Mouse (Mus musculus) adrenal gland, adult 18-20 months (tissue): Measurements from ENCODE around the gene Tgm4. TPM values are rescaled to one million over a fixed set of nuclear protein-coding genes. Genes with fewer than 3 reads are reported as not detected.

Experiments
- DNase-seq, 2 experiments: peaks; one replicate each; pipeline ENCODE4 v3.0.0; 2021 to 2022; ENCODE audit warnings: low spot score in 2 of 2
- long read RNA-seq, 2 experiments: library from polyadenylated mRNA; stranded (forward); transcript quantifications; one replicate each; pipeline ENCODE4 v2.0.0; 2021
- total RNA-seq, 2 experiments: library from RNA; stranded (reverse); gene quantifications; 1 replicate in 1 of 2; 2 replicates in 1 of 2; pipeline ENCODE4 v1.2.3; 2021

Gene Tgm4
- under 1 TPM; 0.48 to 0.86 TPM for total RNA-seq
- long read RNA-seq, experiment 1, result 0 reads
- long read RNA-seq, experiment 2, partial matches to known transcripts, result 0 of 3 reads
- long read RNA-seq, experiment 2, other reads (novel, unspliced or antisense), result 3 of 3 reads

DNA sequence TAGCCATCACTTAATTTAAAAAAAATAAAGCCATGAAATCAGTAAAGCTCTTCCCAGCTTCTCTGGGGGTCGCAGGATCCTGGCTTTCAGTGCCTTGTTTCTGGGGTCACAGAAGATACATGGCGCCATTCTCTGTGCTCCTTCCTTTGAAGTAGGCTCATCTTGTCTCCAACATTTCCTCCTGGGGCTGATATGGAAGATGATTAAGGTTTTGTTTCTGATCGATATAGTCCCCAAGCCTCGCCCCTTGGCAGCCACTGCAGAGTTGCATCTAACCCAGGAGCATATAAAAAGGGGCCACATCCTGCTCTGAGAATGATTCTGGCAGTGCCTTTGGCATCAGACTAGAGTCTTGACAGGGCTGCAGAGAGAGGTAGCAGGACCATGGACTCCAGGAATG is at the start of gene Tgm4:
Gene Tgm4, plus strand, starts transcription at position 301 of the 400 bp plus-strand sequence.
- DNase-seq, result no peak

DNA sequence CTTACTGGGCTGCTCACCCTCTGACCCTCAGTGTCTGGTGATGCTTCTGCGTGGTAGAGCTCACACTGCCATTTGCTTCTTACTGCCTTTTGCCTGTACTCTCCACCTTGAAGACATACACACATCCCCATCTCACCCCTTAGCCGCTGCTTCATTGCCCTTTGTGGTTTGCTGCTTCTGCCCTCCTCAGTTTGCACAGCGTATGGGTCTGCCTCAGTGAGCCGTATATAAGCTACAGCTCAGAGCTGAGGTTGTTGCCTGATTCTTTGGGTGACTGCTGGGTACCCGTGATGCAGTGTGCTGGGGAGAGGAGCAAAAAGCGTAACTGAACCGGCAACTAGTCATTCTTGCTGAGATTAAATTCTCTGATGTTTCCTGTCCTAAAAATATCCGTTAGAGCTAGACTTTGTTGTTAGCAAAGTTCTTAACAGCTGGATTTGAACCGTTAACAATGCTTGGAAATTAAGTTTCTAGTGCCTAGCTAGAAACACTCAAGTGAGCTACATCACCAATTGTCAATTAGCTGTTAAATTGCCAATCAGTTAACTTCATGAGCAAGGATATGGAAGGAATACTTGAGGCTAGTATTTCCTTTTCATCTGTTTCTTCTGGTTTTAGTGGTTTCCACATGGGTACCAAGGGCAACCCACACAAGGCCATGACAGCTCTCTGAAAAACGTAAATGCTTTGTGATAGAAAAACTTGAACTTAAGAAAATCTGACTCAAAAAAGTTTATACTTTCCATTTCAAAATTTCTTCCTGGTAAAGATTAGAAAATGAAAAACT is 35.9 kb upstream of the Tgm4 start:
- DNase-seq, result no peak

DNA sequence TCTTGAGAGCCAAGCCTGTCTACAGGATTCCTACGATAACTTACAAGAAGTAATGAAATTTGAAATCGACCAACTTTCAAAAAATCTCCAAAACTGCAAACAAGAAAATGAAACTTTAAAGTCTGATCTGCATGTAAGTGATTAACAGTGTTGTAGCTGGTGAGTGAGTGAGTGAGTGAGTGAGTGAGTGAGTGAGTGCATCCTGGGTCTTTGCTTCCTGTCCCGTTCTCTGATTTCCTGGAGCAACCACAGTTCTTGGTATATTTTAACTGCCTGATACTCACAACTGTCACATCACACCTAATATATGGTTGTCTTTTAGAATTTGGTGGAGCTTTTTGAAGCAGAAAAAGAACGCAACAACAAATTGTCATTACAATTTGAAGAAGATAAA is 35.3 kb upstream of the Tgm4 start:
- DNase-seq, result no peak

DNA sequence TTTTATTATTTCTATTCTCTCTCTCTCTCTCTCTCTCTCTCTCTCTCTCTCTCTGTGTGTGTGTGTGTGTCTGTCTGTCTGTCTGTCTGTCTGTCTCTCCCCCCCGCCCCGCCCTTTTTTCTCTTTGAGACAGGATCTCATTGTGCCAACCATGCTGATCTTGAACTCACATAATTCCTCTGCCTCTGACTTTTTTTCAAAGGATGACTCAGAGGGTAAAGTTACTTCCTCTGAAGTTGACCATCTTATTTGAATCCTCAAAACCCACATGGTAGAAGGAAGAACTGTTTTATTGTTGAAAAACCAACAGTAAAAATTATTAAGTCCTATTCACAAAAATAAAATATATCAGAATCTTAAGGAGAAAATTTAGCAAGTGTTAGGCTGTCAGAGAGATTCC is 29.8 kb upstream of the Tgm4 start:
- DNase-seq, result no peak

DNA sequence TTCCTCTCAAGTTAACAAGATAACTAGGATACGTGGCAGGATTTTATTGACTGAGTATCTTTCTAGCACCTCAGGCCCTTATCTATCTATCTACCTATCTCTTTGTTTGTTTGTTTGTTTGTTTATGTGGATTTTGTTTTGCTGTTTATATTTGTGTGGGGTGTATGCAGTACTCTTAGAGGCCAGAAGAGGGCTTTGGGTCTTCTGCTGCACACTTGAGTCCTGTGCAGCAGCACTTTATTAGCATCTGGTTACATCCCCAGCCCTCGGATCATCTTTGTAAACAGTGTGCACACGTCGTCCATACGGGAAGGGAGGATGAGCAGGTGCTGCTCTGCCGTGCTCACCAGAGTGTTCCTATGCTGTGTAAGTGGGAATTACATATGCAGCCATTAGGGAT is 28.5 kb upstream of the Tgm4 start:
- no peak for DNase-seq

DNA sequence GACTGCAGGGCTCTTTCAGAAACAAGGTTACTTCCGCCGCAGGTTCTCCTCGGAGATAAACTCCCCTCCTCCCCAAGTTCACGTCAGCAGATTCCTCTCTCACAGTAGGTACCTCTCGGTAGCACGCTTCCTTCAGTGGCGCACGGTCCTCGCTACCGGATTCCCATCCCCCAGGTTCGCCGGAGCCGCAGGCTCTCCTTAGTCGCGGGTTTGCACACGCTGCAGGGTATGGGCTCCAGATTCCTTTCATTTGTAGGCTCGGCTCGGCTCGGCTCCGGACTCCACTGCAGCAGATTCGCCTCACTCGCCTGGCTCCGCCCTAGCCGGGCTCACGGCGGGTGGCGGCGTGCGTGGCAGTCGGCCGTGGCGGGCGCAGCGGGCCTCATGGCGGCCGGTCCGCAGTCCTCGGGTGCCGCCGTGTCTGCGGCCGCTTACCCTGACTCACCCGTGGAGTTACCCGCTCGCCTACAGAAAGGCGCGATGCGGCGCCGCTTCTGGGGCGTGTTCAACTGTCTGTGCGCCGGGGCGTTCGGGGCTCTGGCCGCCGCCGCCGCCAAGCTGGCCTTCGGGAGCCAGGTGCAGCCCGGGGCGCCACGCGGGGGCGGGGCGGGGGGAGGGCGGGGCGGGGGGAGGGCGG is 13.4 kb upstream of the Tgm4 start, which contains the start of gene Tmem42:
Gene Tmem42, plus strand, starts transcription at position 332 of the 637 bp plus-strand sequence.
- peak; percentile 73 to 86 for DNase-seq

DNA sequence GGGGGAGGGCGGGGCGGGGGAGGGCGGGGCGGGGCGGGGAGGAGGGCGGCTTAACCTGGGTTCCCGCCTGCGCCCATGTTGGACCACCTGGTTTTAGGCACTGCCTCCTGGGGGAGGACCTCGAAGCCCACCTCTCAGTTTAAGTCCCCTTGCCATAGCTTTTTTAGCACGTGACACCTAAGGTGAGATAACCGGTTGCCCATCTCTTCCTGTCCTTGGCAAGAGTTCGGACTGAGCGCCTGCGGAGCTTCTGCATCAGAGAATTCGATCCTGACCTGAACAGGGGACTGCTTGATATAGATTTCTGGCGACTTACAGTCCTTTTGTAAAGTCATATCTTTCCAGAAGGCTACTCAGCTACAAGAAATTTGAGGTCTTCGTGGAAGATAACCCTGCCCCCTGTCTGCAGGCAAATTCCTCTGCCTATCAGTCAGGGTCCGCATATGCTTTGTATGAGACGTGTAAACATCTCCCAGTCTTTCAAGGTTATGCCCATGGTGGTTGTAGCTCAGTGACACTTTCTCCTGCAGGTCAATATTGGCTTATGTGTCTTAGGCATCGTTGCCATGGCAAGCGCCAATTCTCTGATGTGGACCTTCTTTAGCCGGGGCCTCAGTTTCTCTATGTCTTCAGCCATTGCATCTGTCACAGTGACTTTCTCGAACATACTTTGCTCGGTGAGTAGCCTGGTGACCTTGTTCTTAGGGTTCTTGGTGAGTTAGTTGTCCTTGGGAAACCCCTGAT is 12.7 kb upstream of the Tgm4 start:
- DNase-seq, result no peak

DNA sequence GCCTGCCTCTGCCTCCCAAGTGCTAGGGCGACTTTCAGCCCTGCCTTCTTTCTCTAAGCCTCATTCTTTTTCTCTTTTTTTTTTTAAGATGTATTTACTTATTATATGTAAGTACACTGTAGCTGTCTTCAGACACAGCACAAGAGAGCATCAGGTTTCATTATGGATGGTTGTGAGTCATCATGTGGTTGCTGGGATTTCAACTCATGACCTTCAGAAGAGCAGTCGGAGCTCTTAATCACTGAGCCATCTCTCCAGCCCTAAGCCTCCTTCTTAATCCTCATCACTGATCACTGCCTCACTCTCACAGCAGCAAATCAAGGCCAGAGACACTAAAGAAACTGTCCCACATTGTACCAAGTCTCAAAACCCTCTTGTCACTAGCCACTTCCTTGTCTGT is 10.3 kb upstream of the Tgm4 start:
- no peak for DNase-seq

DNA sequence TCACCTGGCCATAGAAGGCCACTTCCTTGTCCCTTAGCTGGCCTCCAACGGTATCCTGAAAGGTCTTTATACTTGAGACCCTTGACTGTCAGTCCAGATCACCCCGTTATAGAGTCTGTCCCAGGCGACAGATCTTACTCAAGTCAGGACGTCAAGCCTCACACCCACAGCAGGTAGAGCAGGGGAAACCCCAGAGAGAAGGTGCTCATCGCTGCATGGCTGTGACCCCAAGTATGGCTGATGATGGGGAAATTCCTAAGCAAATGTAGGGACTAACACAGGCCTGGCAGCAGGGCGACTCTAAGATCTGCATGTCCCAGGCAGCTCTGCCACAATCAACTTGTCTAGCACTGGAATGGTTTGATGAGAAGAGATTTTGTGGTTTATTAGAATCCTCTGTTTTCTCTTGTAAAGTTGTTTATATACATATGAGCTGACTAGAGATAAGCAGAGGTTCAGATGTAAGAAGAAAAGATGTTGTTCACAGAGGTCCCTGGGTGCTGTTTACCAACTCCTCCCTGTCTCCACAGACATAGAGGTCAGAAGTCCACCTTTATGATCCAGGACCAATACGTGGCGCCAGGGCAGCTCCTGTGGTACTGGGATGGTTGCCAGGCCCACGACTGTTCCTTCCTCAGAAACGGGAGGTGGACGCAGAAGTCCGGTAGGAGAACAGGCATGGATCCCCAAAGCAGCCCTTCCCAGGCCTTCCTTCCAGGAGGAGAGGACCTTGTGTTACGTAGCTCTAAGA is 2.9 kb upstream of the Tgm4 start:
- DNase-seq, result no peak

DNA sequence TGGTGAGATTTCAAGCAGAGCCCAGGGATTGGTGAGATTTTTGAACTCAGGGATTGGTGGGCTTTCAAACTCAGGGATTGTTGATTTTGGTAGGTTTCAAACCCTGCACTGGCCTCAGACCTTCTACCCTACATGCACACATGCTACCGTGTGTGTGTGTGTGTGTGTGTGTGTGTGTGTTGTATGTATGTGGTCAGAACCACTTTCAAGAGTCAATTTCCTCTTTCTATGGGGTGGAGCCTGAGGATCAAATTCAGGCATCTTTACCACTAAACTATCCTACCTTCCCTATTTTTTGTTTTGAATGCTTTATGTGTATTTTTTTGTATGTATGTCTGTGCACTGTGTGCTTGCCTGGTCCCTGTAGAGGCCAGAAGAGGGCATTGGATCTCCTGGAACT is 13.1 kb downstream of the Tgm4 start:
- DNase-seq, result no peak

DNA sequence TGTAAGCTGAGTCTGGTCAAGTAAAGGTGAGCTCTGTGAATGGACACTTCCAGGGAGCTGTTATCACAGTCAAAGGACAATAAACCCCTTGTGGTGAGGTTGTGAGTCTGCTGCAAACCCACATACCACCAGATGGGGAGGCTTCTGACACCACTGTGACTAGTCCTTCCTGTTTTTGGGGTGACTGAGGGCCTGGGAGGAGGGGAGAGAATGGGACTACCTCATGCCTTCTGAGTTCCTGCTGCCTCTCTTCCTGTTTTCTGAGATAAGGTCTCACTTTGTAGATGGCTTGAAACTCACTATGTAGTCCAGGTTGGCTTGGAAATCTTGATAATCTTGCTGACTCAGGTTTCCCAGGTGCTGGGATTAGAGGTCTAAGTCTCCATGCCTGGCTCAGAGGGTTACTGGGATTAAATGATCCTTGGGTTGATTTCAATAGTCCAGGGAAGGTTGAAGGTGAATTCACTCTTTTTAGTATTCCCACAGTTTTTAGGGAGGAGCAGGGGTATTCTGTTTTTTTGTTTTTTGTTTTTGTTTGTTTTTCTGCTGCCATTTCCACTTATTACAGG is 24.3 kb downstream of the Tgm4 start:
- no peak for DNase-seq

DNA sequence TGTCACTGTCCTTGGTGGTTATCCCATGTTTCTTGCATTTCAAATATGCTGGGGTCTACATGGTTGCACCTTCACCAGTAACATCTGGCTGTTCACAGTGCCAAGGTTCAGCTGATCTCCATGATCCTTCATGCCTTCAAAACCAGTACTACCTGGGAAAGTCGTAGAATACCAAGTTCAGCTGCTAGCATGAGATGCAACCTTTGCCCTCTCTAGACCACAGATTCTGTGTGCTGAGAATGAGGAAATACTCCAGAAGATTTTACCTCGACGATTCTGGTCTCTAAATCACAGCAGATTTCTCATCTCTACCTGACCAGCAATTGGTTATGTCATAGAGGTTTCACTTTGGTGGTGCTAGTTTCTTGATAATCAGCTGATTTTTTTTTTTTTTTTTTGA is 25.6 kb downstream of the Tgm4 start:
- DNase-seq, result no peak

DNA sequence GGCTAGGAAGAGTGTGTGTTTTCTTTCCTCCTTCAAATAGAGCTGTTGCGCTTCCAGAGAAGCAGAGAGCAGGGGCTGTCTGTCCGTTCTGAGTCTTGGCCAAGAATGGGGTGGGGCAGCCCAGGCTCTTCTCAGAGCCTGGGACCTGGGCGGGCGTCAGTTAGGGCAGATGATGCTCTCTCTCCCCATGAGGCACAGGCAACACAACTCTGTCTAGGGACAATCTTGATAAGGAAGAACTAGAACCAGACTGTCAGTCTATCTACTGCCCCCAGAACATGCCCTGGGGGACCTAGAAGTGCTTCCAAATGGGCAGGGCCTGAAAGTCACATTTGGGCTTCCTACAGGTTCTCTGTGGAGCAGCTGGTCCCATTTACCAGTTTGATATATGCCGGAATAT is 44.6 kb downstream of the Tgm4 start:
- no peak for DNase-seq

DNA sequence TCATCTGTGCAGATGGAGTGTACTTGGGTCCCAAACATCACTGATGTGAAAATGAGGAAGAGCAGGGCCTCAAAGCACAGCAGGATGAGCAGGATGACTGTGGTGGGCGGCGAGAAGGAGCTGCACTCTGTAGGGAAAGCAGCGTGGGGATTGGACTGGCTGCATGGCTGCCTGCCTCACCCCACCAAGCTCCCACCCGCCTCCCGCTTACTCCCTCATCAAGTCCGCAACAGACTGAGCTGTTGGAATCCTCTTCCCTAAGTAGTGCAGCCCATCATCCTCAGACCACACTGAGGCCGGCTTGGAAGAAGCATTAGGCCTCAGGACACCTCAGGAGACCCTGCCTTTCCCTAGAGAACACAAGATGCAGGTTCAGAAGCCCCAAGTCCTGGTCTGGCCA is 45.8 kb downstream of the Tgm4 start:
- DNase-seq, result no peak

DNA sequence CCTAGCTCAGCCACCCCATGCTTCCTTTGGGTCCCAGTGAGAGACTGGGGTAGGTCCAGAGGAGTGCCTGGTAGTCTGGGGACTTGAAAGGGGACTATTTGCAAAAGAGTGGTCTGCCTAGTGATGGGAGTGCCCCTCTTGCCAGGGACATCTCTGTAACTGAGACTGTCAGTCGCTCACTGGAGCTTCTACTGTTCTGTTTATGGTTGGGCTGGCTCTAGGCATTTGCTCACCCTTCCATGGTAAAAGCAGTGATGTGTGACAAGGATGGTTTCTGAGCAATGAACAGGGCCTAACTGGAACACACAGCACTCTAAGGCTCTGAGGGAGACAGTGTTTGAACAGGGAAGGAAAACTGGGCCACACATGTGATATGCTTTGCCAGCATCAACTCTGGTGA is 46.3 kb downstream of the Tgm4 start:
- no peak for DNase-seq

DNA sequence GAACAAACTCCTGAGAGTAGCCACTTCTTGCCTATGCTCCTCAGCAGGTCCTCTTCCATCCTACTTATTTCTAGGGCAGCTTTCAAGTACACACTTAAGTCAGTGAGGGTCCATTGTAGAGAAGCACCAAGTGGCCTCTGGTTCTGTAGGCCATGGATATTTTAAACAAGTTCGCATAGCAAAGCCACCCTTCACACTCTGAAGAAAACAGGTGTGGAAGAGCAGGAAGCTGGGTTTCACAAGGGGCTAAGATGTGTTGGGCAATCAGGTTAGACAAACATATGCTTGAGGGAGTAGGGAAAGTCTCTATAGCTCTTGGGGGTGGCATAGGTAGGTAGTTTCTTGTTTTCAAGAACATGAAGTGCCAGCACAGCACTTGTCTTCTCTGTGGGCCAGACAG is 50.8 kb downstream of the Tgm4 start:
- no peak for DNase-seq

DNA sequence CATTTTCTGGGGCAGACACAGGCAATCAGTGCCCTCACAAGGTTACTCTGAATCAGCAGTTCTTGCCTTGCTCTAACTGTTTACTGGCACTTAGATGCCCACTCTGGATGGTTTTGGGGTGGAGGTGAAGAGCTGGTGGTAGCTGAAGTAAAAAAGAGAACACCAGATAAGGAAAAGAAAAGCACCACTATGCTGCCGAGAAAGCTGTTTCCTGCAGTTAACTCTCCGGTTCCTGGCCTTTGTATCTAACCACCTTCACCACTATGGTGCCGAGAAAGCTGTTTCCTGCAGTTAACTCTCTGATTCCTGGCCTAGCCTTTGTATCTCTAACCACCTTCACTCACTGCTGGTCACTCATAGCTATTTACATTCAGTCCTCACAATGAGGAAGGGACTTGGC is 53.0 kb downstream of the Tgm4 start:
- DNase-seq, result no peak

DNA sequence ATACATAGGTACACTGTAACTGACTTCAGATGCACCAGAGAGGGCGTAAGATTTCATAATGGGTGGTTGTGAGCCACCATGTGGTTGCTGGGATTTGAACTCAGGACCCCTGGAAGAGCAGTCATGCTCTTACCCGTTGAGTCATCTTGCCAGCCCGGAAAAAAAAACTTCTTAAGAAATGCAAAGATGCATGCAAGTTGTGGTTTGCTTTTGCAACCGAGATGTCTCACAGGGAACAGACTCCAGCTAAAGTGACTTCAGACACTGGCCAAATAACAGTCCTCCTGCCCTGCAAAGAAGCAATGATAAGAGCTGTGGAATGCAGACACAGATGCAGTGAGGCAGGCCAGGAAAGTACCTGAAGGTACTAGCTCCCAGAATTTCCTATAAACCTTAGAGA is 56.3 kb downstream of the Tgm4 start:
- no peak for DNase-seq

DNA sequence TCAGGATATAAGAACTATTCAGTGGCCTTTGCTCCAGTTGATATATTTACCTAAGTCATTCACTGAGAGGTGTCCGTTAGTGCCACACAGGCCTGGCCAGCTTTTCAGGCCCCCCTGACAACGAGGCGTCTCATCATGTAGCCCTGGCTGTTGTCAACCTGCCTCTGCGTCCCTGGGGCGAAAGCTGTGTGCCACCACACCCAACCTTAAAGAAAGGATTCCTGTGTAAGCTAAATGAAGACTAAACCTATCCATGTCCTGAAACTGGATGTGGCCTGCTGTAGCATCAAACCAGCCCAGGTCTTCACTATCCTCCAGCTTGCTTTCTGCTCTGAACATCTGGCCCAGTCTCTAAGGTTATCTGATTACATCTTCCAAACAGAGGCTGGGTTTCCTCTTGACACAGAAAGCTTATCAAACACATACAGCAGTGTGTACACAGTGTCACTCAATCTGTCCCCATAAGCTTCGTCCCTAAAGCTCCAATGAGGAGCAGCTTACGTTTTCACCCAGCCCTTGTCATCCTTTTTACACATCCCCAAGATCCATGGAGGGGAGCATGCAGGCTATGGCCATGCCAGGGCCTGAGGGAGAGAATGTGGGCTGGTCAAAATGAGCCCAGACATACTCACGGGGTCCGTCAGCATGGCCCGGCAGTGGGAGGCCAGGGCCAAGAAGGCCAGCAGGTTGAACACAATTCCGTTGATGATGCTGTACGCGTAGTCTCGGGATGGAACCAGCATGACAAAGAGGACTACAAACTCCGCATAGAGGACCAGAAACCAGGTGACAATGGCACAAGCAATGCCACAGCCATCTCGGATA is 65.3 kb downstream of the Tgm4 start:
- no peak for DNase-seq

DNA sequence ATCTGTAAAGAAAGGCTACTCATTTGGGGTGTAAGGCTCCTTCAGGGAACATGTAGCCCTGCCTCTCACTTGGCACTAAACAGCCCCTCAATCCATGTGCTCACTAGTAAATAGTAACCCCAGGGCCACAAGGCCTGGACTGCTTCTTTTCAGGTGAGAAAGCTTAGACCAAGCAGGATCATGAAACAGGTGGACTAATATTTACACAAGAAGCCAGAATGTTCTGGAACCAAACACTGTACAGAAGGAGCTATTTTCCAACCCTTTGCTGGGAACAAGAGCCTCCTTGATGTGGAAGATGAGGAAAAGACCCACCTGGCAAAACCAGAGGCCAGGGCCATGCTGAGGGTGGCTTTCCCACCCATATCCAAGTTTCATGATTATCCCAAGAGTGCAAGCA is 68.9 kb downstream of the Tgm4 start:
- DNase-seq, result no peak
